Mouse (Mus musculus) gastrocnemius, postnatal 36 days (tissue): ENCODE measurements around the gene Rbpjl. TPM values are rescaled to one million over a fixed set of nuclear protein-coding genes. Genes with fewer than 3 reads are reported as not detected.

Source experiments
- DNase-seq, 2 experiments: peaks; one replicate each; pipeline ENCODE4 v3.0.0; 2022
- intact Hi-C: fragments of 180-260 bp; cut with DNase I; formaldehyde crosslinking; loops from one replicate; pipeline ENCODE4 v1.15.1; 2025
- total RNA-seq, 2 experiments: library from RNA; stranded (reverse); gene quantifications; 2 replicates each; pipeline ENCODE4 v1.2.3; 2021

The Rbpjl gene
- total RNA-seq, 2 experiments from 2014 or later = not detected

- DNase-seq = peak; percentile 68 to 70
- intact Hi-C loops = no loop called here
Measured at GRCm38 (mm10) chr2:164389499-164389898, 13.4 kb upstream of the Rbpjl start.

- no peak for DNase-seq
- intact Hi-C loops = no loop called here
Measured at GRCm38 (mm10) chr2:164393126-164393525, 9.8 kb upstream of the Rbpjl start.

- intact Hi-C loops = no loop called here
- no peak for DNase-seq
Measured at GRCm38 (mm10) chr2:164396076-164396475, 6.9 kb upstream of the Rbpjl start.

GRCm38 (mm10) chr2:164396911-164397310, 6.0 kb upstream of the Rbpjl start:
- intact Hi-C loops = no loop called here
- no peak for DNase-seq

GRCm38 (mm10) chr2:164403396-164404081, 598 bp downstream of the Rbpjl start:
- intact Hi-C loops = loop anchor here (5.0 kb wide), 2 partner anchors 119 to 634 kb away; no protein-coding TSS in a partner anchor
- DNase-seq = no peak

GRCm38 (mm10) chr2:164404082-164404990, 1.4 kb downstream of the Rbpjl start:
- intact Hi-C loops = loop anchor here (5.0 kb wide), 2 partner anchors 118 to 633 kb away; no protein-coding TSS in a partner anchor
- peak; percentile 45 to 46 for DNase-seq

- no peak for DNase-seq
- intact Hi-C loops = loop anchor here (5.0 kb wide), 1 partner anchor 303 kb away; no protein-coding TSS in a partner anchor
Measured at GRCm38 (mm10) chr2:164405060-164405459, 2.1 kb downstream of the Rbpjl start, which contains the start of gene Matn4. Gene Matn4 (minus strand): TSS chr2:164405160.

GRCm38 (mm10) chr2:164405519-164405918, 2.6 kb downstream of the Rbpjl start:
- intact Hi-C loops = loop anchor here (5.0 kb wide), 1 partner anchor 303 kb away; no protein-coding TSS in a partner anchor
- DNase-seq = no peak

- peak; percentile 44 to 58 for DNase-seq
Measured at GRCm38 (mm10) chr2:164407708-164408107, 4.8 kb downstream of the Rbpjl start.

GRCm38 (mm10) chr2:164414167-164414566, 11.2 kb downstream of the Rbpjl start:
- no peak for DNase-seq
- intact Hi-C loops = no loop called here

More at GRCm38 (mm10) chr2:164407708-164408107, 4.8 kb downstream of the Rbpjl start:
- intact Hi-C loops = loop anchor here (5.0 kb wide), 1 partner anchor 305 kb away; no protein-coding TSS in a partner anchor

- intact Hi-C loops = no loop called here
Measured at GRCm38 (mm10) chr2:164414581-164414980, 11.6 kb downstream of the Rbpjl start.

GRCm38 (mm10) chr2:164417198-164417597, 14.3 kb downstream of the Rbpjl start:
- DNase-seq = no peak
- intact Hi-C loops = loop anchor here (1.0 to 2.0 kb wide), 2 partner anchors 42 to 104 kb away; no protein-coding TSS in a partner anchor

More at GRCm38 (mm10) chr2:164414581-164414980, 11.6 kb downstream of the Rbpjl start:
- DNase-seq = no peak

- DNase-seq = no peak
- intact Hi-C loops = no loop called here
Measured at GRCm38 (mm10) chr2:164418308-164418875, 15.5 kb downstream of the Rbpjl start.

GRCm38 (mm10) chr2:164419489-164419888, 16.5 kb downstream of the Rbpjl start:
- DNase-seq = no peak
- intact Hi-C loops = no loop called here

- intact Hi-C loops = no loop called here
- no peak for DNase-seq
Measured at GRCm38 (mm10) chr2:164421306-164421705, 18.4 kb downstream of the Rbpjl start.

- intact Hi-C loops = no loop called here
- no peak for DNase-seq
Measured at GRCm38 (mm10) chr2:164421979-164422378, 19.0 kb downstream of the Rbpjl start.

- no peak for DNase-seq
- intact Hi-C loops = no loop called here
Measured at GRCm38 (mm10) chr2:164422675-164423393, 19.9 kb downstream of the Rbpjl start.

GRCm38 (mm10) chr2:164423464-164423863, 20.5 kb downstream of the Rbpjl start:
- no peak for DNase-seq
- intact Hi-C loops = no loop called here

- DNase-seq = no peak
- intact Hi-C loops = no loop called here
Measured at GRCm38 (mm10) chr2:164424406-164424805, 21.5 kb downstream of the Rbpjl start.

- intact Hi-C loops = no loop called here
- DNase-seq = no peak
Measured at GRCm38 (mm10) chr2:164425401-164425800, 22.5 kb downstream of the Rbpjl start.
